Mouse (Mus musculus) embryonic facial prominence, embryonic 12.5 days (tissue): ENCODE measurements at regions not wholly inside any gene's neighbourhood (a gene's known extent, or its start where the extent isn't known, plus 50 kb on each side); places are given as distances from the start of the nearest gene placed in this dataset.

ENCODE experiments used
- ATAC-seq: fragments of 200-750 bp; cut with Nextera tagmentation; 2 replicates; pipeline ENCODE4 v1.8.0; 2017; ENCODE audit not compliant: insufficient number of reproducible peaks, insufficient read depth, low FRiP score, low TSS enrichment
- H3K27ac ChIP-seq: fragments of 300-500 bp; sonication (generic); 2 replicates; pipeline ENCODE4 v1.5.1; 2016; ENCODE audit warnings: mild to moderate bottlenecking
- H3K27me3 ChIP-seq: fragments of 300-500 bp; sonication (generic); 2 replicates; pipeline ENCODE4 v1.6.1; 2016; ENCODE audit warnings: mild to moderate bottlenecking, moderate library complexity
- H3K36me3 ChIP-seq: fragments of 300-500 bp; sonication (generic); 2 replicates; pipeline ENCODE4 v1.6.1; 2016; ENCODE audit warnings: mild to moderate bottlenecking
- H3K4me1 ChIP-seq: fragments of 300-500 bp; sonication (generic); 2 replicates; pipeline ENCODE4 v1.6.1; 2016
- H3K4me2 ChIP-seq: fragments of 300-500 bp; sonication (generic); replicated peaks from 2 replicates; pipeline ENCODE4 v1.6.1; 2016; ENCODE audit warnings: mild to moderate bottlenecking, moderate library complexity
- H3K4me3 ChIP-seq: fragments of 300-500 bp; sonication (generic); 2 replicates; pipeline ENCODE4 v1.5.1; 2016; ENCODE audit warnings: mild to moderate bottlenecking
- H3K9ac ChIP-seq: fragments of 300-500 bp; sonication (generic); 2 replicates; pipeline ENCODE4 v1.6.1; 2016; ENCODE audit warnings: mild to moderate bottlenecking, moderate library complexity
- H3K9me3 ChIP-seq: fragments of 300-500 bp; sonication (generic); 2 replicates; pipeline ENCODE4 v1.6.1; 2016; ENCODE audit warnings: mild to moderate bottlenecking, moderate library complexity
- WGBS: fragments of 180-500 bp; shearing (Covaris S2); methylation state at CpG from one replicate; pipeline ENCODE4 v1.1.7; 2016; 5-methylcytosine and 5-hydroxymethylcytosine counted together

GRCm38 (mm10) chr13:30063741-30064140 lies 72.5 kb upstream of the Mboat1 start:
- Histone ChIP-seq H3K9me3 (no peaks in the 10 kb centered on the region), H3K4me1 (no peaks in the 10 kb centered on the region), H3K4me3 (no peak overlapping the region), H3K9ac (no peak overlapping the region), H3K36me3 (no peaks in the 10 kb centered on the region), H3K4me2 (no peak overlapping the region), H3K27me3 (no peaks in the 10 kb centered on the region), H3K27ac (no peak overlapping the region)
- ATAC-seq, result no peak
- WGBS, result 60% methylated on average over 3 of the region's 3 CpGs

- 60% methylated on average over 4 of the region's 4 CpGs for WGBS
These were observed 74.0 kb upstream of the Mboat1 start for GRCm38 (mm10) chr13:30062285-30062684.

DNA sequence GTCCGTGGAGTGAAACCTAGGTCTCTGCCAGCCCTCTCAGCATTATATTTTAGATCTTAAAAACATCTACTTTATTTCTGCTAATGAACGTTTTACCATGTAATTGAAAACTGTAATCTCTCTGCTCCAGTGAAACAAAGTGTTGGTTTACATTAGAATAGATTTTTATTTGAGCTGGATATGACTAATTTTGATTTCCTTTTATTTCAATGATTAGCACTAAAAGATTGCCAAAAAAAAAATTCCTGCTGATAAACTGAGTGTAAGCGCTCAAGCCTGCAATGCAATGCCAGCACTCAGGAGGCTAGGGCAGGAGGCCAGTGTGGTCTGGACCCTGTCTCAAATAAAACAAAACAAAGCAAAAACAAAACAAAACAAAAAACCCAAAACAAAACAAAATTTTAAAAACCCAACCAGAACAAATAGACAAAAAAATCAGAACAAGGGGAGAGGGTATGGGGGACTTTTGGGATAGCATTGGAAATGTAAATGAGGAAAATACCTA lies 69.3 kb upstream of the E2f3 start:
- WGBS, result 83% methylated on average over 3 of the region's 3 CpGs
- ATAC-seq, result no peak

More at GRCm38 (mm10) chr13:30062285-30062684, 74.0 kb upstream of the Mboat1 start:
- Histone ChIP-seq H3K27ac (no peak overlapping the region), H3K27me3 (no peaks in the 10 kb centered on the region), H3K4me3 (no peak overlapping the region), H3K9me3 (no peaks in the 10 kb centered on the region), H3K4me1 (no peaks in the 10 kb centered on the region), H3K4me2 (no peak overlapping the region), H3K36me3 (no peaks in the 10 kb centered on the region), H3K9ac (no peak overlapping the region)
- ATAC-seq, result no peak

GRCm38 (mm10) chr13:30051891-30052550 lies 66.2 kb upstream of the E2f3 start:
- no peaks in the 10 kb centered on the region for H3K36me3 ChIP-seq
- 54% methylated on average over 16 of the region's 16 CpGs for WGBS
- no peak for ATAC-seq
- H3K4me3 ChIP-seq, result no peak overlapping the region
- no peaks in the 10 kb centered on the region for H3K9me3 ChIP-seq
- no peak overlapping the region for H3K27ac ChIP-seq
- H3K9ac ChIP-seq, result no peak overlapping the region
- H3K27me3 ChIP-seq, result no peaks in the 10 kb centered on the region
- H3K4me1 ChIP-seq, result peaks cover 5% of the 10 kb centered on the region; the same call in 1 of the 2 replicates
- H3K4me2 ChIP-seq, result no peak overlapping the region

More for the DNA sequence above, 69.3 kb upstream of the E2f3 start:
- Histone ChIP-seq H3K9ac (no peak overlapping the region), H3K27me3 (no peaks in the 10 kb centered on the region), H3K4me3 (no peak overlapping the region), H3K36me3 (no peaks in the 10 kb centered on the region), H3K4me2 (no peak overlapping the region), H3K9me3 (no peaks in the 10 kb centered on the region), H3K4me1 (peaks cover 5% of the 10 kb centered on the region; the same call in 1 of the 2 replicates), H3K27ac (no peak overlapping the region)

- no peak overlapping the region for H3K9ac ChIP-seq
- no peak for ATAC-seq
- H3K27ac ChIP-seq, result no peak overlapping the region
- no peaks in the 10 kb centered on the region for H3K9me3 ChIP-seq
- H3K4me2 ChIP-seq, result no peak overlapping the region
- H3K4me1 ChIP-seq, result peaks cover 5% of the 10 kb centered on the region; the same call in 1 of the 2 replicates
- no peaks in the 10 kb centered on the region for H3K36me3 ChIP-seq
- no peaks in the 10 kb centered on the region for H3K27me3 ChIP-seq
- H3K4me3 ChIP-seq, result no peak overlapping the region
- WGBS, result 77% methylated on average over 9 of the region's 9 CpGs
These were observed 65.1 kb upstream of the E2f3 start for GRCm38 (mm10) chr13:30050745-30051508.

DNA sequence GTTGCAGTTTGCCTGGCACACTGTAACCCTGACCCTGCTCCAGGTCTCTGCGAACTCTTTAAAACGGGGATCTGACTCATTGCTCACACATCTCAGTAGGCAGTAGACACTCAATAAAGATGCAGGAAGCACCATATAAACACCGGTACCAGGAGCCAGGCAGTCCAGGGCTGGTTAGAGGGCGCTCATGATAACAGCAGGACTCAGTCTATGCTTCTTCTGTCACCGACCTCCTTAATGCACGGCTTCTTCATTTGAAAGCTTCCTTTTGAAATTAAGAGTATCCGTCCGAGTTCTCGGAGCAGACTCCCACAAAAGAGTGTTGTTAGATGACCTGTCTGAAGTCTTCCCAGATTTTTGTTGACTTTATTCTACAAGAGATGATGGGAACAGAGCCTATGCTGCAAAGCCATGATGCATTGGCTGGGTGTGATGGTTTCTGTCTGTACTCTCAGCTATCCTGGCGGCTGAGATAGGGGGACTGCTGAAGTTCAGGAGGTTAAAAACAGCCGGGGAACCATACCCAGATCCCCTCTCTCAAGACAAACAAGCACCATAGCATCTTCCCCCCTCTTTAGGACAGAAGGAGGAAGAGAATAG lies 62.5 kb upstream of the E2f3 start:
- WGBS, result 86% methylated on average over 11 of the region's 11 CpGs
- Histone ChIP-seq H3K4me2 (no peak overlapping the region), H3K9ac (no peak overlapping the region)

GRCm38 (mm10) chr13:30046504-30047169 lies 60.8 kb upstream of the E2f3 start:
- ATAC-seq, result no peak
- Histone ChIP-seq H3K4me1 (0 out of 2 replicates have a peak, but pooled peaks cover under 1% of the 10 kb centered on the region), H3K4me3 (no peak overlapping the region), H3K27ac (no peak overlapping the region), H3K4me2 (no peak overlapping the region), H3K9ac (no peak overlapping the region), H3K36me3 (no peaks in the 10 kb centered on the region), H3K9me3 (no peaks in the 10 kb centered on the region), H3K27me3 (no peaks in the 10 kb centered on the region)
- 88% methylated on average over 5 of the region's 5 CpGs for WGBS

More for the DNA sequence above, 62.5 kb upstream of the E2f3 start:
- H3K4me1 ChIP-seq, result peaks cover 5% of the 10 kb centered on the region; the same call in 1 of the 2 replicates
- no peaks in the 10 kb centered on the region for H3K9me3 ChIP-seq
- H3K27me3 ChIP-seq, result no peaks in the 10 kb centered on the region
- no peak for ATAC-seq
- H3K27ac ChIP-seq, result no peak overlapping the region
- no peak overlapping the region for H3K4me3 ChIP-seq
- H3K36me3 ChIP-seq, result no peaks in the 10 kb centered on the region

GRCm38 (mm10) chr13:30046061-30046460 lies 60.2 kb upstream of the E2f3 start:
- H3K9ac ChIP-seq, result no peak overlapping the region
- H3K36me3 ChIP-seq, result no peaks in the 10 kb centered on the region
- H3K27ac ChIP-seq, result no peak overlapping the region
- no peak for ATAC-seq
- no peaks in the 10 kb centered on the region for H3K4me1 ChIP-seq
- 63% methylated on average over 14 of the region's 15 CpGs for WGBS
- no peak overlapping the region for H3K4me2 ChIP-seq
- no peaks in the 10 kb centered on the region for H3K9me3 ChIP-seq
- H3K27me3 ChIP-seq, result no peaks in the 10 kb centered on the region
- no peak overlapping the region for H3K4me3 ChIP-seq

DNA sequence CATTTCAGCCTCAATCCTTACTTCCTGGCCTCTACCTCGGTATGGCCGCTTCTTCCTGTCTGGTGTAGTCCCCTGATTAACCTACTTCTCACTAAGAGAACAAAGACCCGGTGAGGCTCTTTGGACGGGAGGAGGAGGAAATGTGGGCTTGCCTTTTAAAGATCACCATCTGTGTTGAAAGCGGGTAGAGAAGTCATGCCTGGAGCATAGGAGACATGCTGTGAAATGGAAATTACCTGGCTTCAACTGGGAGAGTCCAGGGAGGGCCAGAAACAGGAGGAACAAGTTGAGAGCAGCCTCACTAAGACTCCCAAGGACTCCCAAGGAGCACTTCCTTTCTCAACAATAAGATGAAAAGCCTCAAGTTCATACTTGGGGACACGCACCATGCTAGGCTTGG lies 59.4 kb upstream of the E2f3 start:
- WGBS, result 76% methylated on average over 6 of the region's 6 CpGs
- Histone ChIP-seq H3K4me3 (no peak overlapping the region), H3K36me3 (no peaks in the 10 kb centered on the region), H3K4me2 (no peak overlapping the region), H3K27ac (no peak overlapping the region), H3K9me3 (no peaks in the 10 kb centered on the region), H3K4me1 (no peaks in the 10 kb centered on the region), H3K9ac (no peak overlapping the region), H3K27me3 (no peaks in the 10 kb centered on the region)
- no peak for ATAC-seq

- no peak overlapping the region for H3K27ac ChIP-seq
- 80% methylated on average over 2 of the region's 2 CpGs for WGBS
- H3K4me2 ChIP-seq, result no peak overlapping the region
- no peak for ATAC-seq
- H3K9ac ChIP-seq, result no peak overlapping the region
- H3K9me3 ChIP-seq, result no peaks in the 10 kb centered on the region
- no peak overlapping the region for H3K4me3 ChIP-seq
- H3K27me3 ChIP-seq, result no peaks in the 10 kb centered on the region
- no peaks in the 10 kb centered on the region for H3K36me3 ChIP-seq
- no peaks in the 10 kb centered on the region for H3K4me1 ChIP-seq
These were observed 58.9 kb upstream of the E2f3 start for GRCm38 (mm10) chr13:30044790-30045189.

GRCm38 (mm10) chr13:30042689-30043320 lies 56.9 kb upstream of the E2f3 start:
- Histone ChIP-seq H3K36me3 (no peaks in the 10 kb centered on the region), H3K27ac (no peak overlapping the region), H3K4me1 (no peaks in the 10 kb centered on the region), H3K4me3 (no peak overlapping the region), H3K27me3 (no peaks in the 10 kb centered on the region), H3K9me3 (no peaks in the 10 kb centered on the region), H3K9ac (no peak overlapping the region), H3K4me2 (no peak overlapping the region)
- ATAC-seq, result no peak
- WGBS, result 77% methylated on average over 15 of the region's 15 CpGs
